Mouse (Mus musculus) E14TG2a.4 (cell line): ENCODE data around the gene Zpr1.
A peak's percentile ranks its signal among the peaks of the same experiment; 100 is the strongest.

ENCODE experiments used
- H3K27me3 ChIP-seq: 2 replicates; pipeline ENCODE4 v1.6.1; 2014; ENCODE audit warnings: low read length, control low read depth; ENCODE audit not compliant: insufficient read depth
- H3K36me3 ChIP-seq: 2 replicates; pipeline ENCODE4 v1.6.1; 2014; ENCODE audit warnings: low read length, control low read depth; ENCODE audit not compliant: insufficient read depth
- H3K4me1 ChIP-seq: replicated peaks from 2 replicates; pipeline ENCODE4 v1.6.1; 2014; ENCODE audit warnings: low read depth, low read length, control low read depth
- H3K4me3 ChIP-seq: replicated peaks from 2 replicates; pipeline ENCODE4 v1.5.1; 2014; ENCODE audit warnings: mild to moderate bottlenecking, low read length
- H3K9me3 ChIP-seq: 2 replicates; pipeline ENCODE4 v1.6.1; 2014; ENCODE audit warnings: low read length, control low read depth
- CTCF ChIP-seq: conservative IDR thresholded peaks from 2 replicates; pipeline ENCODE4 v1.5.1; 2014; ENCODE audit warnings: low read length
- NANOG ChIP-seq: IDR thresholded peaks from 2 replicates; pipeline ENCODE4 v1.6.1; 2014; ENCODE audit warnings: borderline replicate concordance, low read length, mixed read lengths
- POU5F1 ChIP-seq: IDR thresholded peaks from 2 replicates; pipeline ENCODE4 v1.6.1; 2014; ENCODE audit warnings: low read length, borderline replicate concordance

Zpr1 gene

GRCm38 (mm10) chr9:46230450-46230975 is 42.4 kb upstream of the Zpr1 start:
- H3K4me1 ChIP-seq, result peaks cover 32% of the 10 kb centered on the region
- H3K4me3 ChIP-seq, result peak overlapping the region; percentile 79
- H3K9me3 ChIP-seq, result no peaks in the 10 kb centered on the region
- H3K27me3 ChIP-seq, result peaks cover 48% of the 10 kb centered on the region
- no peak for TF ChIP-seq NANOG
- TF ChIP-seq CTCF, result no peak
- no peak for TF ChIP-seq POU5F1
- no peaks in the 10 kb centered on the region for H3K36me3 ChIP-seq

DNA sequence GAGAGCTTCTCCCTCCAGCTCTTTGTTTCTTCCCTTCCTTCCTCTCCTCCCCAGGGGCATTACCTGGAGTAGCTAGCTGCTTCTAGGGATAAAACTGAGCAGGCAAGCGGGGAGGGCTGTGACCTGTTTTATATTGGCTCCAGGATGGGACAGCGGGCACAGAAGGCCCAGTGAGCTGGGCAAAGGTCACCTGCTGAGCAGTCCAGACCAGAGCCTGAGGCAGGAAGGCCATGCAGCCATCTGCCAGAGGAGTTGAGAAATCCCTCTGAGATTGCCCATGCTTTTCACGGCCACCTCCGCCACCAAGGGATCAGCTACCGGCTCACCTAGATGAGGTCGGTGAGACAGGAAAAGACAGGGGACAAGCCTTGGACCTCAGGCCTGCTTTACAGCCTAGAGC is 37.7 kb upstream of the Zpr1 start:
- no peaks in the 10 kb centered on the region for H3K36me3 ChIP-seq
- peaks cover 31% of the 10 kb centered on the region for H3K27me3 ChIP-seq
- H3K9me3 ChIP-seq, result no peaks in the 10 kb centered on the region
- H3K4me1 ChIP-seq, result peaks cover 15% of the 10 kb centered on the region
- no peak overlapping the region for H3K4me3 ChIP-seq
- TF ChIP-seq POU5F1 (no peak), NANOG (no peak), CTCF (no peak)

DNA sequence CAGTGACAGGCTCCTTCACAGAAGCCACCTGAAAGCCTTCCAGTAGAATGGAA is 37.4 kb upstream of the Zpr1 start, which contains the start of gene Apoc3:
Gene Apoc3 (minus strand): TSS at position 41 of the 53 bp plus-strand sequence.
- no peaks in the 10 kb centered on the region for H3K9me3 ChIP-seq

GRCm38 (mm10) chr9:46235649-46236048 is 37.2 kb upstream of the Zpr1 start:
- no peaks in the 10 kb centered on the region for H3K9me3 ChIP-seq
- peaks cover 27% of the 10 kb centered on the region for H3K27me3 ChIP-seq
- H3K36me3 ChIP-seq, result no peaks in the 10 kb centered on the region
- H3K4me3 ChIP-seq, result no peak overlapping the region
- TF ChIP-seq NANOG (no peak), CTCF (no peak), POU5F1 (no peak)
- H3K4me1 ChIP-seq, result peaks cover 10% of the 10 kb centered on the region

More for the DNA sequence above, 37.4 kb upstream of the Zpr1 start, which contains the start of gene Apoc3:
- peaks cover 29% of the 10 kb centered on the region for H3K27me3 ChIP-seq
- no peak within 1 kb of the TSS for H3K4me3 ChIP-seq
- H3K36me3 ChIP-seq, result no peaks in the 10 kb centered on the region
- TF ChIP-seq CTCF (no peak), POU5F1 (no peak), NANOG (no peak)
- H3K4me1 ChIP-seq, result peaks cover 13% of the 10 kb centered on the region

- Histone ChIP-seq H3K27me3 (peaks cover 26% of the 10 kb centered on the region), H3K9me3 (no peaks in the 10 kb centered on the region), H3K4me1 (peaks cover 13% of the 10 kb centered on the region; the same call in 1 of the 2 replicates), H3K4me3 (no peak overlapping the region), H3K36me3 (no peaks in the 10 kb centered on the region)
- TF ChIP-seq CTCF (no peak), NANOG (no peak), POU5F1 (no peak)
These were observed 34.0 kb upstream of the Zpr1 start for GRCm38 (mm10) chr9:46238850-46239249.

DNA sequence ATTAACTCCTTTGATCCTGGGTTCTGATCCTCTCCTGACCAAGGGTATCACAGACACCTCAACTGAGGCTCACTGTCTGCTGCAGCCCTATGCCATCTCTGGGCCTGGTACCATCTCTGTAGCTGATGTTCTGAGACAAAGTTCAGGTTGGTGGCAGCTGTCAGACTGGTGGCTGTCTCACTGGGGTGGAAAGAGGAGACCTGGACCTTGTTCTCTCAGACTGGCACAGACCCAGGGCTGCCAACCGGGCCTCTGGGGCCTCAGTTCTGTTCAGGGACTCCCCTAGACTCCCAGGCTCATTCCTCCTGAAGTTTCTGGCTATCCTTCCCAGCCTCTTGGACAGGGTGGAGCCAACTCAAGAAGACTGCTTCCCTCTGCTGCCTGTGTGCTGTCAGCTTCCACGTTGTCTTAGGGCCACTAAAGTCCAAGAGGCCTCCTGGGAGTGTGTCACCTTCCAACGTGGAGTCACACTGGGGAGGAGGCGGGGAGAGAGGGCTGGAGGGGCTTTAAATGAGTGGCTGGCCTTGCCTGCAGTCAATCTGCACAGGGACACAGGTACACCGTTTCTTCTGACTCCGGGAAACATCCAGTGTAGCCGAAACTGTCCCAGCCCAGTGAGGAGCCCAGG is 32.2 kb upstream of the Zpr1 start, which contains the start of gene Apoa4:
Gene Apoa4 (plus strand): TSS at position 171 of the 628 bp plus-strand sequence.
- Histone ChIP-seq H3K9me3 (no peaks in the 10 kb centered on the region), H3K4me3 (no peak within 1 kb of the TSS), H3K27me3 (peaks cover 13% of the 10 kb centered on the region; the same call in 1 of the 2 replicates), H3K4me1 (peaks cover 16% of the 10 kb centered on the region; the same call in 1 of the 2 replicates), H3K36me3 (no peaks in the 10 kb centered on the region)
- TF ChIP-seq NANOG (no peak), CTCF (no peak), POU5F1 (no peak)

DNA sequence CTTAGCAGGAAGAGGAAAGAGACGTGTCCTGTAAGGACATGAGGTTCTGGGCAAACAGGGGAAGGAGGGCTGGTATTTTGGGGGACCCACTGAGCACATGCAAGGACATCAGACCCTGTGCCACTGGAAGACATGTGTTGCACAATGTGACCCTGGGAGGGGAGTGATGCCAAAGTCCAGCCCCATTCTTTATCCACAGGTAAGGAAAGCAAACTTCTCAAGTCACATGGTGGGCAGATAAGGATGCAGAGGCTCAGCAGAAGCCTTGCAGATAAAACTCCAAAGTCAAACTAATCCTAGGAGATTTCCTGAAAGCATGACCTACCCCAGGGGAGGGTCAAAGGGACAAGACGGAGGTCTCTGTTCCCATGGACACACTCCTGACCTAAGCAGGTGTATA is 31.0 kb upstream of the Zpr1 start:
- H3K4me1 ChIP-seq, result peaks cover 16% of the 10 kb centered on the region; the same call in 1 of the 2 replicates
- no peak overlapping the region for H3K4me3 ChIP-seq
- no peaks in the 10 kb centered on the region for H3K36me3 ChIP-seq
- H3K9me3 ChIP-seq, result no peaks in the 10 kb centered on the region
- peaks cover 12% of the 10 kb centered on the region; the same call in 1 of the 2 replicates for H3K27me3 ChIP-seq
- no peak for TF ChIP-seq CTCF
- no peak for TF ChIP-seq POU5F1
- TF ChIP-seq NANOG, result no peak

DNA sequence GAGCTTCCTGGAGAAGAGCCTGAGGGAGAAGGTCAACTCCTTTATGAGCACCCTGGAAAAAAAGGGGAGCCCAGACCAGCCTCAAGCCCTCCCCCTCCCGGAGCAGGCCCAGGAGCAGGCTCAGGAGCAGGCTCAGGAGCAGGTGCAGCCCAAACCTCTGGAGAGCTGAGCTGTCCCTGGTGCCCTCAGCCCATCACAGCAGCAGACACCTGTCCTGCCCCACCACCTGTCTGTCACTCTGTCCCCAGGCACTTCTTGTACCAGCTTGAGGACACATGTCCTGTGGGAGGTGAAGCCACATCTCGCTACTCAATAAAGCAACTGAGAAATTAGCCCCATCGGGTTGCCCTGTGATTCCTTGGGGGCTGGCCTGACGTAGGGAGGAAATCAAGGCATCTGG is 29.7 kb upstream of the Zpr1 start:
- no peak for TF ChIP-seq CTCF
- no peak for TF ChIP-seq POU5F1
- TF ChIP-seq NANOG, result no peak
- no peaks in the 10 kb centered on the region for H3K9me3 ChIP-seq
- H3K27me3 ChIP-seq, result peaks cover 14% of the 10 kb centered on the region; the same call in 1 of the 2 replicates
- peaks cover 16% of the 10 kb centered on the region; the same call in 1 of the 2 replicates for H3K4me1 ChIP-seq
- no peak overlapping the region for H3K4me3 ChIP-seq
- no peaks in the 10 kb centered on the region for H3K36me3 ChIP-seq

GRCm38 (mm10) chr9:46243584-46243983 is 29.3 kb upstream of the Zpr1 start:
- no peaks in the 10 kb centered on the region for H3K36me3 ChIP-seq
- peaks cover 14% of the 10 kb centered on the region; the same call in 1 of the 2 replicates for H3K27me3 ChIP-seq
- TF ChIP-seq CTCF, result no peak
- TF ChIP-seq NANOG, result no peak
- TF ChIP-seq POU5F1, result no peak
- no peaks in the 10 kb centered on the region for H3K9me3 ChIP-seq
- no peak overlapping the region for H3K4me3 ChIP-seq
- H3K4me1 ChIP-seq, result peaks cover 16% of the 10 kb centered on the region; the same call in 1 of the 2 replicates
